Mouse (Mus musculus) lung, adult 10 weeks (tissue): ENCODE data around the gene Hist1h2ai. TPM values are rescaled to one million over a fixed set of nuclear protein-coding genes. Genes with fewer than 3 reads are reported as not detected.

ENCODE experiments used
- polyA plus RNA-seq: library from polyadenylated mRNA; stranded (reverse); fragments of 350-450 nt; fragmentation: Illumina TruSeq; extraction: RNeasy Lipid Tissue Mini Kit (QIAGEN cat#74804); gene quantifications from one replicate; pipeline ENCODE4 v1.2.3, GENCODE M21; 2014; ENCODE audit warnings: low read depth, low replicate concordance; ENCODE audit not compliant: insufficient read depth

Gene Hist1h2ai
- not detected for polyA plus RNA-seq

GRCm38 (mm10) chr13:21715864-21716539 is at the start of gene Hist1h2ai, which contains the start of gene Hist1h2bl:
Hist1h2ai (plus strand) TSS chr13:21716422.
Hist1h2bl (minus strand) TSS chr13:21716143.

GRCm38 (mm10) chr13:21677305-21677704 is 38.9 kb upstream of the Hist1h2ai start, which contains the start of gene Olfr1360:
Olfr1360 (minus strand) TSS chr13:21677405.

GRCm38 (mm10) chr13:21697811-21698210 is 18.4 kb upstream of the Hist1h2ai start, which contains the start of gene Olfr1359:
Olfr1359 (plus strand) TSS chr13:21698111.

GRCm38 (mm10) chr13:21717397-21718357 is 1.5 kb downstream of the Hist1h2ai start, which contains the start of gene Hist1h3h:
Hist1h3h (plus strand) TSS chr13:21717659.

GRCm38 (mm10) chr13:21721757-21722372 is 5.6 kb downstream of the Hist1h2ai start, which contains the start of gene Hist1h2bm:
Hist1h2bm (plus strand) TSS chr13:21722044.

DNA sequence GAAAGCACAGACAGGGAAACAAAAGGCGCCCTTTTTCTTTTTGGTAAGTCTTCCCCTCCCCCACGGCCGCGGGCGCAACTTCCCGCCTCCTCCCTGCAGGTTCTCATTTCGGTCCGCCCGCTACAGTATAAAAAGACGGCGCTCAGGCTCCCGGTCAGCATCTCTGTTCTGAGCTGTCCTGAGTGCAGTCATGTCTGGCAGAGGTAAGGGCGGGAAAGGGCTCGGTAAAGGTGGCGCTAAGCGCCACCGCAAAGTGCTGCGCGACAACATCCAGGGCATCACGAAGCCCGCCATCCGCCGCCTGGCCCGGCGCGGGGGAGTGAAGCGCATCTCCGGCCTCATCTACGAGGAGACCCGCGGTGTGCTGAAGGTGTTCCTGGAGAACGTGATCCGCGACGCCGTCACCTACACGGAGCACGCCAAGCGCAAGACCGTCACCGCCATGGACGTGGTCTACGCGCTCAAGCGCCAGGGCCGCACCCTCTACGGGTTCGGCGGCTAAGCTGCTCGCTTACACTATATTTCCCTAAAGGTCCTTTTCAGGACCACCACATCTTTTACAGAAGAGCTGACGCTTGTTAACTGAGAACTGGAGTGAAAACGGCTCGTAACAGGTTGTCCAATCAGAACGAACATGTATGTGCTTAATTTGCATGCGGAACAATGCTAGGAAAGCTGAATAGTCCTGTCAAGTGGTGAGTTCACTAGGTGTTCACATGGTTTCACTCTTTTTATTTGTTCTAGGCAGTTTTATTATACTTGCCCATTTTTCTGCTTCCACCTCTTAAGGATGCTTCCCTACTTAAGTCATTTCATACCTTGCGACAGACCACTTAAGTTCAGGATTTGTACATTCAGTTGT is 18.9 kb downstream of the Hist1h2ai start, which contains the start of gene Hist1h4j:
Gene Hist1h4j (plus strand): TSS at position 159 of the 862 bp plus-strand sequence.

GRCm38 (mm10) chr13:21750159-21751017 is 34.2 kb downstream of the Hist1h2ai start, which contains the start of gene Hist1h4k:
Hist1h4k (minus strand) TSS chr13:21750505.

GRCm38 (mm10) chr13:21753524-21754285 is 37.5 kb downstream of the Hist1h2ai start, which contains the start of the genes Hist1h2ak and Hist1h2bn:
Hist1h2ak (minus strand) TSS chr13:21753827.
Hist1h2bn (plus strand) TSS chr13:21754123.

Other genes with a start within 250 kb of the Hist1h2ai start
- 0.95 TPM for gene Nkapl, start 247.9 kb upstream of the Hist1h2ai start, polyA plus RNA-seq
- 2.1 TPM for gene Zkscan4, start 237.5 kb upstream of the Hist1h2ai start, polyA plus RNA-seq
- not detected for gene Gm10065, start 237.0 kb upstream of the Hist1h2ai start, polyA plus RNA-seq
- 0.23 TPM for gene AK157302, start 221.2 kb upstream of the Hist1h2ai start, polyA plus RNA-seq
- 1.6 TPM for gene Gm11273, start 215.0 kb upstream of the Hist1h2ai start, polyA plus RNA-seq
- 1.7 TPM for gene Zkscan8, start 185.3 kb upstream of the Hist1h2ai start, polyA plus RNA-seq
- not detected for gene Olfr1366, start 173.6 kb upstream of the Hist1h2ai start, polyA plus RNA-seq
- gene Olfr1535, start 156.5 kb upstream of the Hist1h2ai start, polyA plus RNA-seq = not detected
- gene Olfr1364, start 134.7 kb upstream of the Hist1h2ai start, polyA plus RNA-seq = not detected
- not detected for gene Olfr1362, start 102.4 kb upstream of the Hist1h2ai start, polyA plus RNA-seq
- gene Olfr11, start 73.9 kb upstream of the Hist1h2ai start, polyA plus RNA-seq = not detected
- not detected for gene Olfr1361, start 53.0 kb upstream of the Hist1h2ai start, polyA plus RNA-seq
- gene Olfr1360, start 39.0 kb upstream of the Hist1h2ai start, polyA plus RNA-seq = not detected
- gene Olfr1359, start 18.3 kb upstream of the Hist1h2ai start, polyA plus RNA-seq = not detected
- gene Hist1h2bl, start 279 bp upstream of the Hist1h2ai start, polyA plus RNA-seq = not detected
- gene Hist1h3h, start 1.2 kb downstream of the Hist1h2ai start, polyA plus RNA-seq = not detected
- not detected for gene Hist1h2bm, start 5.6 kb downstream of the Hist1h2ai start, polyA plus RNA-seq
- gene Hist1h4j, start 18.6 kb downstream of the Hist1h2ai start, polyA plus RNA-seq = not detected
- gene Hist1h4k, start 34.1 kb downstream of the Hist1h2ai start, polyA plus RNA-seq = not detected
- gene Hist1h2ak, start 37.4 kb downstream of the Hist1h2ai start, polyA plus RNA-seq = not detected
- gene Hist1h2bn, start 37.7 kb downstream of the Hist1h2ai start, polyA plus RNA-seq = not detected
- gene Hist1h1b, start 64.2 kb downstream of the Hist1h2ai start, polyA plus RNA-seq = not detected
- gene Hist1h3i, start 66.9 kb downstream of the Hist1h2ai start, polyA plus RNA-seq = not detected
- gene Hist1h2an, start 70.8 kb downstream of the Hist1h2ai start, polyA plus RNA-seq = not detected
- gene Hist1h2bp, start 71.0 kb downstream of the Hist1h2ai start, polyA plus RNA-seq = not detected
- 0.42 TPM for gene Hist1h2bq, start 93.8 kb downstream of the Hist1h2ai start, polyA plus RNA-seq
- not detected for gene Hist1h2ao, start 94.0 kb downstream of the Hist1h2ai start, polyA plus RNA-seq
- 1.4 TPM for gene Hist1h4m, start 95.3 kb downstream of the Hist1h2ai start, polyA plus RNA-seq
- 1.0 TPM for gene Hist1h4n, start 115.8 kb downstream of the Hist1h2ai start, polyA plus RNA-seq
- gene Hist1h2ap, start 117.1 kb downstream of the Hist1h2ai start, polyA plus RNA-seq = not detected
- gene Hist1h2br, start 117.3 kb downstream of the Hist1h2ai start, polyA plus RNA-seq = not detected
- 1.2 TPM for gene Zfp184, start 228.7 kb downstream of the Hist1h2ai start, polyA plus RNA-seq